ENCODE assay signal across 17 mouse cellular contexts in genomic region chr15:88702501-88702900, GRCm38 (mm10). TPM values are rescaled to one million over a fixed set of nuclear protein-coding genes. Genes with fewer than 3 reads are reported as not detected.
DNase-seq lines count a peak whose midpoint lies in the region; ATAC-seq and TF ChIP-seq lines count a peak whose summit lies in the region.
"Had no signal": no experiment of that assay in that cellular context is flagged by ENCODE, and none has a peak within 500 bp of the region (broad histone marks: within the 10 kb centered on the region; RNA-seq: fewer than 3 reads in every experiment).

No protein-coding gene starts in this region.

- no peak for TF ChIP-seq EP300 in lung, postnatal 0 days (IDR thresholded peaks at IDR 0.05)

- H3K27ac ChIP-seq in kidney, embryonic 14.5 days (ENCODE audit: low read depth, low read length) = no peak overlapping the region
- H3K27ac ChIP-seq in lung, postnatal 0 days (ENCODE audit: low read length) = no peak overlapping the region
- H3K27ac ChIP-seq in intestine, postnatal 0 days (ENCODE audit: low read depth, low read length) = no peak overlapping the region
- H3K27ac ChIP-seq: embryonic facial prominence, embryonic 15.5 days; hindbrain, embryonic 10.5 days; stomach, postnatal 0 days had no signal

- H3K9me3 ChIP-seq in kidney, embryonic 14.5 days (ENCODE audit: control insufficient read depth, low read length) = no peaks in the 10 kb centered on the region
- H3K9me3 ChIP-seq in lung, postnatal 0 days (ENCODE audit: low read length) = no peaks in the 10 kb centered on the region
- no peaks in the 10 kb centered on the region for H3K9me3 ChIP-seq in intestine, postnatal 0 days (ENCODE audit: control insufficient read depth)
- H3K9me3 ChIP-seq: embryonic facial prominence, embryonic 15.5 days; hindbrain, embryonic 10.5 days had no signal

- ATAC-seq in kidney, embryonic 14.5 days (ENCODE audit: low FRiP score, low TSS enrichment) = no peak
- peak; percentile 23; the same call in 1 of the 2 replicates for ATAC-seq in lung, postnatal 0 days
- ATAC-seq in intestine, postnatal 0 days = no peak
- ATAC-seq: forebrain, embryonic 14.5 days; intestine, embryonic 16.5 days had no signal

- no peak overlapping the region for H3K4me3 ChIP-seq in kidney, embryonic 14.5 days (ENCODE audit: low read length)
- no peak overlapping the region for H3K4me3 ChIP-seq in lung, postnatal 0 days (ENCODE audit: low read depth, low read length)
- no peak overlapping the region for H3K4me3 ChIP-seq in intestine, postnatal 0 days (ENCODE audit: low read depth, low read length)
- H3K4me3 ChIP-seq: embryonic facial prominence, embryonic 15.5 days; hindbrain, embryonic 10.5 days had no signal

- H3K4me2 ChIP-seq in kidney, embryonic 14.5 days (replicated peaks; ENCODE audit: low read depth, low read length) = no peak overlapping the region
- H3K4me2 ChIP-seq in lung, postnatal 0 days (replicated peaks; ENCODE audit: low read depth, low read length) = no peak overlapping the region
- no peak overlapping the region for H3K4me2 ChIP-seq in intestine, postnatal 0 days (replicated peaks; ENCODE audit: low read depth)
- H3K4me2 ChIP-seq: embryonic facial prominence, embryonic 15.5 days had no signal

- 91% methylated on average over 3 of the region's 3 CpGs for WGBS in kidney, embryonic 14.5 days
- 57% methylated on average over 3 of the region's 3 CpGs for WGBS in lung, postnatal 0 days
- WGBS in intestine, postnatal 0 days = 85% methylated on average over 3 of the region's 3 CpGs

- peaks cover 96% of the 10 kb centered on the region for H3K36me3 ChIP-seq in kidney, embryonic 14.5 days (ENCODE audit: control insufficient read depth, insufficient read depth, low read length)
- peaks cover 57% of the 10 kb centered on the region for H3K36me3 ChIP-seq in lung, postnatal 0 days (ENCODE audit: insufficient read depth, low read length)
- H3K36me3 ChIP-seq in intestine, postnatal 0 days (ENCODE audit: control insufficient read depth, insufficient read depth) = peaks cover 90% of the 10 kb centered on the region

- H3K27me3 ChIP-seq in kidney, embryonic 14.5 days (ENCODE audit: control insufficient read depth, insufficient read depth, low read length) = no peaks in the 10 kb centered on the region
- H3K27me3 ChIP-seq in lung, postnatal 0 days (replicated peaks; ENCODE audit: insufficient read depth, low read length) = no peaks in the 10 kb centered on the region
- H3K27me3 ChIP-seq in intestine, postnatal 0 days (replicated peaks; ENCODE audit: control insufficient read depth, insufficient read depth, low read length) = no peaks in the 10 kb centered on the region
- H3K27me3 ChIP-seq: embryonic facial prominence, embryonic 15.5 days had no signal

- TF ChIP-seq CTCF in lung, postnatal 0 days (IDR thresholded peaks at IDR 0.05) = no peak
- TF ChIP-seq CTCF in intestine, postnatal 0 days (IDR thresholded peaks at IDR 0.05; ENCODE audit: low read depth) = no peak

- no peak overlapping the region for H3K9ac ChIP-seq in kidney, embryonic 14.5 days (ENCODE audit: low read depth, low read length)
- H3K9ac ChIP-seq in lung, postnatal 0 days (replicated peaks; ENCODE audit: low read depth) = no peak overlapping the region
- H3K9ac ChIP-seq in intestine, postnatal 0 days (ENCODE audit: low read depth, low read length) = no peak overlapping the region
- H3K9ac ChIP-seq: embryonic facial prominence, embryonic 15.5 days had no signal

- no peaks in the 10 kb centered on the region for H3K4me1 ChIP-seq in kidney, embryonic 14.5 days (ENCODE audit: control insufficient read depth, insufficient read depth, low read length)
- H3K4me1 ChIP-seq in lung, postnatal 0 days (ENCODE audit: insufficient read depth, low read depth, low read length) = no peaks in the 10 kb centered on the region
- H3K4me1 ChIP-seq in intestine, postnatal 0 days (replicated peaks; ENCODE audit: control insufficient read depth, insufficient read depth, low read length) = no peaks in the 10 kb centered on the region
- H3K4me1 ChIP-seq: embryonic facial prominence, embryonic 15.5 days; hindbrain, embryonic 10.5 days had no signal

- DNase-seq in adrenal gland, adult (ENCODE audit: inconsistent age in 2 of 2, low spot score in 1 of 2) = peak; percentile 75 to 93
- DNase-seq in adrenal gland, postnatal 4 days (ENCODE audit: low spot score in 2 of 2) = no peak
- peak; percentile 41 for DNase-seq in kidney, adult 9 months
- DNase-seq in adrenal gland, postnatal 14 days = peak; percentile 76
- peak; percentile 69 for DNase-seq in lung, postnatal 0 days (ENCODE audit: low spot score)
- DNase-seq in liver = no peak
- DNase-seq: cerebellum, adult 11-12 months; gastrocnemius, postnatal 25 days; right cerebral cortex, adult 18-20 months; thymus, postnatal 36 days had no signal

RNA-seq across cellular contexts. Expression of gene Brd1, which starts 31.5 kb away (rescaled TPM):
- 10 to 100 TPM; 68.8 to 77.0 TPM for total RNA-seq in adrenal gland, postnatal 4 days (2021)
- 26.0 and 27.2 TPM in 2 replicates for polyA plus RNA-seq in kidney, embryonic 14.5 days (2014; fragmentation: Nextera tagmentation; extraction: Ambion mirVana)
- total RNA-seq in adrenal gland, postnatal 14 days (2021) = 51.4 and 55.0 TPM in 2 replicates
- polyA plus RNA-seq in lung, postnatal 0 days (2015; fragmentation: Nextera tagmentation; extraction: Ambion mirVana) = 17.1 and 18.1 TPM in 2 replicates
- 11.4 and 13.3 TPM in 2 replicates for polyA plus RNA-seq in intestine, postnatal 0 days (2015; fragmentation: Nextera tagmentation; extraction: Ambion mirVana)

RNA-seq across cellular contexts. Expression of gene Zbed4, which starts 49.0 kb away (rescaled TPM):
- 10 to 100 TPM; 11.9 to 15.1 TPM for total RNA-seq in adrenal gland, postnatal 4 days (2021)
- polyA plus RNA-seq in kidney, embryonic 14.5 days (2014; fragmentation: Nextera tagmentation; extraction: Ambion mirVana) = 12.4 and 26.8 TPM in 2 replicates
- total RNA-seq in adrenal gland, postnatal 14 days (2021) = 11.4 and 12.5 TPM in 2 replicates
- 4.7 and 4.8 TPM in 2 replicates for polyA plus RNA-seq in lung, postnatal 0 days (2015; fragmentation: Nextera tagmentation; extraction: Ambion mirVana)
- 4.9 and 5.1 TPM in 2 replicates for polyA plus RNA-seq in intestine, postnatal 0 days (2015; fragmentation: Nextera tagmentation; extraction: Ambion mirVana)

Comparison
In these comparisons a context has a peak if more than half of its experiments do, and no peak if none do; other contexts are left out.
1. DNase-seq: peak in adrenal gland, adult (2 of 2), kidney, adult 9 months (single experiment), adrenal gland, postnatal 14 days (single experiment) and lung, postnatal 0 days (single experiment); none in adrenal gland, postnatal 4 days (0 of 2) and liver (single experiment).